Mouse (Mus musculus): ENCODE measurements at regions not wholly inside any gene's neighbourhood (a gene's known extent, or its start where the extent isn't known, plus 50 kb on each side); places are given as distances from the start of the nearest gene placed in this dataset.

DNA sequence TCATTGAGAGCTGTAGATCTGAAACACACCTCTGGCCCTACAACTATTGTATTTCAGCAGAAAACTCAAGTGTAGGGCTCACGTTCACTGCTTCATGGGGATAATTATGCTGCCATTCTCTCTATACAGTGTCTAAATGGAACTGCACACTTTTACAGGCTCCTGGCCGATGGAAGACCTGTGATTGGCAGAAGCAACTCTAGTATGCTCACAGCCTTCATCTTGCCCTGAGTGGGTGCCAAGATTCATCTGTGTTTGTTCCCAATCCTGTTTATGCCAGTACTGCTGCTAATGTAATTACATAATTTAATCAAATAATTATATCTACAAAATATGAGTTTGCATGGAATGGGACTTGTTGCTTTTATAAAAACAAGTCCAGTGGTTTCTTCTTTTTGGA, 190.3 kb upstream of the Ppargc1a start:
- H3K27me3 ChIP-seq = no peaks in the 10 kb centered on the region
- no peaks in the 10 kb centered on the region for H3K36me3 ChIP-seq
- H3K9ac ChIP-seq = no peak overlapping the region
- DNase-seq (no peak), ATAC-seq (ENCODE audit: low read depth) (no peak)
- no peaks in the 10 kb centered on the region for H3K9me3 ChIP-seq (replicated peaks)
- WGBS (ENCODE audit: insufficient replicate concordance) = 62% methylated on average over 2 of the region's 2 CpGs
- no peaks in the 10 kb centered on the region for H3K4me1 ChIP-seq (replicated peaks)
- no peak overlapping the region for H3K27ac ChIP-seq
- no peak overlapping the region for H3K4me2 ChIP-seq
- H3K4me3 ChIP-seq (replicated peaks) = no peak overlapping the region

DNA sequence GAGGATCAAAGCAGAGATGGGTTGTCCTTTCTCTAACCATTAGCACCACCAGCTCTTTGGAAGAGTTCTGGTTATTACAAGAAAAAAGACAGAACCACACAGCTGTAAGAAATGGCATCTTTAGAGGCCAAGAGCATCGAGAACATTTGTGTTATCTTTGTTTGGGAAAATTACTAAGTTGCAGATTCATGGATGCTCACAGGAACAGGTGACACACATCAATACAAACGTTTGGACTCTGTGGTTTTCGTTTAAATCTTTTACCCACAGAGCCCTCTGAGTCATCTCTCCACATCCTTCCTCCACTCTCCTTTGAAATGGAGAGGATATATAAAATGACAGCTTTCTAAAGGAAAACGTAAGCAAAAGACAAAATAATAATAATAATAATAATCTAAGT, 184.5 kb upstream of the Ppargc1a start:
- no peak overlapping the region for H3K9ac ChIP-seq
- DNase-seq (no peak), ATAC-seq (ENCODE audit: low read depth) (no peak)
- no peak overlapping the region for H3K4me2 ChIP-seq
- no peak overlapping the region for H3K27ac ChIP-seq
- no peaks in the 10 kb centered on the region for H3K36me3 ChIP-seq
- H3K9me3 ChIP-seq (replicated peaks) = no peaks in the 10 kb centered on the region
- no peaks in the 10 kb centered on the region for H3K27me3 ChIP-seq
- H3K4me3 ChIP-seq (replicated peaks) = no peak overlapping the region
- no peaks in the 10 kb centered on the region for H3K4me1 ChIP-seq (replicated peaks)
- 27% methylated on average over 4 of the region's 4 CpGs for WGBS (ENCODE audit: insufficient replicate concordance)

GRCm38 (mm10) chr5:51750456-51750855, 182.9 kb upstream of the Ppargc1a start:
- H3K36me3 ChIP-seq = no peaks in the 10 kb centered on the region
- no peak overlapping the region for H3K9ac ChIP-seq
- DNase-seq (no peak), ATAC-seq (ENCODE audit: low read depth) (no peak)
- H3K4me3 ChIP-seq (replicated peaks) = no peak overlapping the region
- 77% methylated on average over 8 of the region's 8 CpGs for WGBS (ENCODE audit: insufficient replicate concordance)
- H3K27ac ChIP-seq = no peak overlapping the region
- H3K4me2 ChIP-seq = no peak overlapping the region
- no peaks in the 10 kb centered on the region for H3K27me3 ChIP-seq
- no peaks in the 10 kb centered on the region for H3K9me3 ChIP-seq (replicated peaks)
- no peaks in the 10 kb centered on the region for H3K4me1 ChIP-seq (replicated peaks)

DNA sequence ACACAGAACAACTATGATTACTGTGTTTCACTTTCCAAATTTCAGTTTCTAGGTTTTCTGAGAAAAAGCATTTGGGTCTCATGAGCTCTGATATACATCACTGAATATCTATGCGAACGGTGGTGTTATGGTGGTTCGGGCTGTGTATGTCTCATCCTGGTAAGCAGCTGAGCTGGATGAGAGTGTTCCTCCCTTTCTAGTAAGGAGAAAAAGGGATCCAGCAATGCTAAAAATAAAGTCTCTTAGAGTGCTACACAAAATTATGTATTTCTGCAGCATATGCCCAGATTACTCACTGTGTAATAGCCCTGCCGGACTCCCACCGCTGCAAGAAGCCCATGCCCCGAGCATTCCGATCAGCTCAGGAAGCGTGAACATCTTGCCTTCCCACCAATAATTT, 173.4 kb upstream of the Ppargc1a start:
- Histone ChIP-seq H3K36me3 (no peaks in the 10 kb centered on the region), H3K9me3 (replicated peaks) (no peaks in the 10 kb centered on the region), H3K27ac (no peak overlapping the region), H3K4me1 (replicated peaks) (no peaks in the 10 kb centered on the region), H3K4me2 (no peak overlapping the region), H3K4me3 (replicated peaks) (no peak overlapping the region), H3K27me3 (no peaks in the 10 kb centered on the region), H3K9ac (no peak overlapping the region)
- ATAC-seq (ENCODE audit: low read depth) = no peak
- DNase-seq = no peak
- 84% methylated on average over 8 of the region's 8 CpGs for WGBS (ENCODE audit: insufficient replicate concordance)

GRCm38 (mm10) chr5:51730241-51730640, 162.7 kb upstream of the Ppargc1a start:
- no peak overlapping the region for H3K27ac ChIP-seq
- ATAC-seq (ENCODE audit: low read depth) = no peak
- 78% methylated on average over 1 of the region's 1 CpGs for WGBS (ENCODE audit: insufficient replicate concordance)

DNA sequence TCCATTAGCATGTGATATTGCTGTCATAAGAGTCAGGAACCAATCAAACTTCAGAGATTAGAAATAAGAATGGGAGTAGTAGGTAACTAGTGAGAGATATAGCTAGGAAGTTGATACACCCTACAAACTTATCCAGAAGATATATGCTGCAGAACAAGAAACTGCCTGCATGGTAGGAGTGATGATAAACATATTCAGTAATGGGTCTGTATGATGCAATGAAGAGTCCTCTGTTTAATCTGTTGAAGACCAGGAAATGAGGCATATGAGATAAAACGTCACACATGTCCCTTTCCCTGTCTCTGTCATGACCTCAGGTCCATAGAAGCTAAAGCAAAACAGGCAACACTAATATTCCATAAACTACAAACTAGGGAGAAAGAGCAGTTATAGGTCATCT, 162.2 kb upstream of the Ppargc1a start:
- H3K27me3 ChIP-seq = no peaks in the 10 kb centered on the region
- no peak overlapping the region for H3K9ac ChIP-seq
- H3K4me2 ChIP-seq = no peak overlapping the region
- DNase-seq = no peak
- H3K27ac ChIP-seq = no peak overlapping the region
- H3K4me3 ChIP-seq (replicated peaks) = no peak overlapping the region
- H3K36me3 ChIP-seq = no peaks in the 10 kb centered on the region
- H3K9me3 ChIP-seq (replicated peaks) = no peaks in the 10 kb centered on the region
- H3K4me1 ChIP-seq (replicated peaks) = no peaks in the 10 kb centered on the region
- 24% methylated on average over 1 of the region's 1 CpGs for WGBS (ENCODE audit: insufficient replicate concordance)
- ATAC-seq (ENCODE audit: low read depth) = no peak

More at GRCm38 (mm10) chr5:51730241-51730640, 162.7 kb upstream of the Ppargc1a start:
- H3K4me3 ChIP-seq (replicated peaks) = no peak overlapping the region
- H3K27me3 ChIP-seq = no peaks in the 10 kb centered on the region
- H3K4me2 ChIP-seq = no peak overlapping the region
- DNase-seq = no peak
- no peak overlapping the region for H3K9ac ChIP-seq
- H3K9me3 ChIP-seq (replicated peaks) = no peaks in the 10 kb centered on the region
- H3K4me1 ChIP-seq (replicated peaks) = no peaks in the 10 kb centered on the region
- no peaks in the 10 kb centered on the region for H3K36me3 ChIP-seq

DNA sequence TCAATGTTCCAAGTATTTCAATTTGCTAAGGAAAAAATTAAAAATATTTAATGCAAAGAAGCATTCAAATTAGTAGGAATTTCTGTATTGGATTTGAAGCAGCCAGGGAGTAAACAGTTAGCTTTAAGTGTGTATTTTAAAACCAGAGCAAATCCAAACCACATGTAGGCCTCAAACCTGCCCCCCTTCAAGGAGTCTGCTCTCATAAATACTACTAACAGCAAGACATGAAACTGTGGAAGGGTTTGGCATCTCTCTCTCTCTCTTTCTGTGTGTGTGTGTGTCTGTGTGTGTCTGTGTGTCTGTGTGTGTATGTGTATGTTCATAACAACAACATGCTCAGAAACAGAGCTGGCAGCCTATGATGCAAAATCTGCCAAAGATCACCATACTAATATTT, 159.2 kb upstream of the Ppargc1a start:
- H3K27me3 ChIP-seq = no peaks in the 10 kb centered on the region
- no peak overlapping the region for H3K9ac ChIP-seq
- H3K4me2 ChIP-seq = no peak overlapping the region
- H3K9me3 ChIP-seq (replicated peaks) = no peaks in the 10 kb centered on the region
- no peak for ATAC-seq (ENCODE audit: low read depth)
- H3K4me1 ChIP-seq (replicated peaks) = no peaks in the 10 kb centered on the region
- no peak overlapping the region for H3K27ac ChIP-seq
- no peak overlapping the region for H3K4me3 ChIP-seq (replicated peaks)
- DNase-seq = no peak
- H3K36me3 ChIP-seq = no peaks in the 10 kb centered on the region

- H3K4me2 ChIP-seq = no peak overlapping the region
- no peaks in the 10 kb centered on the region for H3K9me3 ChIP-seq (replicated peaks)
- H3K9ac ChIP-seq = no peak overlapping the region
- no peak for DNase-seq
- WGBS (ENCODE audit: insufficient replicate concordance) = 60% methylated on average over 8 of the region's 8 CpGs
- no peaks in the 10 kb centered on the region for H3K4me1 ChIP-seq (replicated peaks)
- no peak overlapping the region for H3K4me3 ChIP-seq (replicated peaks)
- no peaks in the 10 kb centered on the region for H3K27me3 ChIP-seq
- ATAC-seq (ENCODE audit: low read depth) = no peak
- no peaks in the 10 kb centered on the region for H3K36me3 ChIP-seq
- H3K27ac ChIP-seq = no peak overlapping the region
Measured at GRCm38 (mm10) chr5:51718911-51719310, 151.4 kb upstream of the Ppargc1a start.

GRCm38 (mm10) chr5:51718451-51718850, 150.9 kb upstream of the Ppargc1a start:
- Histone ChIP-seq H3K27ac (no peak overlapping the region), H3K9ac (no peak overlapping the region), H3K36me3 (no peaks in the 10 kb centered on the region), H3K4me1 (replicated peaks) (no peaks in the 10 kb centered on the region), H3K9me3 (replicated peaks) (no peaks in the 10 kb centered on the region), H3K4me2 (no peak overlapping the region), H3K4me3 (replicated peaks) (no peak overlapping the region), H3K27me3 (no peaks in the 10 kb centered on the region)
- ATAC-seq (ENCODE audit: low read depth) (no peak), DNase-seq (no peak)
- WGBS (ENCODE audit: insufficient replicate concordance) = 46% methylated on average over 1 of the region's 1 CpGs

- Histone ChIP-seq H3K27me3 (no peaks in the 10 kb centered on the region), H3K4me3 (replicated peaks) (no peak overlapping the region), H3K4me1 (replicated peaks) (no peaks in the 10 kb centered on the region), H3K9me3 (replicated peaks) (no peaks in the 10 kb centered on the region), H3K27ac (no peak overlapping the region), H3K9ac (no peak overlapping the region), H3K36me3 (no peaks in the 10 kb centered on the region), H3K4me2 (no peak overlapping the region)
- DNase-seq (no peak), ATAC-seq (ENCODE audit: low read depth) (no peak)
- 61% methylated on average over 8 of the region's 8 CpGs for WGBS (ENCODE audit: insufficient replicate concordance)
Measured at GRCm38 (mm10) chr5:51711860-51712560, 144.5 kb upstream of the Ppargc1a start.

DNA sequence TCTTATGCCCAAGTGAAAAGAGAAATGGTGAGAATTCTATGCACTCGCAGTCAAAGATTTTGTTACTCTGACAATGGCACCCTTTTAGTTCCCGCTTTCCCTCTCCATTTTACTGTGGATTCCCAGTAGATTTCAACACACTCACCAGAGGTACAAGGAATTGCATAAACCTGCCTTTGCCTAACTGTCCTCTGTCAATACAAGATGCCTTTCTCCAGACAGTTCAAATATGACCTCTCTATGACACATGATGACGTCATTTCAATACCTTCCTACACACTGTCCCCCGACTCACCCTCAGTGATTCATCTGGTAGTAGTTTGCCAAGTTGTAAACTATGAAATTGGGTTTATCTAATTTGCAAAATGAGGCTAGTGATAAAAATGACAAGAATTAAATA, 143.1 kb upstream of the Ppargc1a start:
- Histone ChIP-seq H3K9me3 (replicated peaks) (no peaks in the 10 kb centered on the region), H3K4me2 (no peak overlapping the region), H3K9ac (no peak overlapping the region), H3K27ac (no peak overlapping the region), H3K36me3 (no peaks in the 10 kb centered on the region), H3K4me1 (replicated peaks) (no peaks in the 10 kb centered on the region), H3K27me3 (no peaks in the 10 kb centered on the region), H3K4me3 (replicated peaks) (no peak overlapping the region)
- WGBS (ENCODE audit: insufficient replicate concordance) = 63% methylated on average over 4 of the region's 4 CpGs
- ATAC-seq (ENCODE audit: low read depth) = no peak
- no peak for DNase-seq

DNA sequence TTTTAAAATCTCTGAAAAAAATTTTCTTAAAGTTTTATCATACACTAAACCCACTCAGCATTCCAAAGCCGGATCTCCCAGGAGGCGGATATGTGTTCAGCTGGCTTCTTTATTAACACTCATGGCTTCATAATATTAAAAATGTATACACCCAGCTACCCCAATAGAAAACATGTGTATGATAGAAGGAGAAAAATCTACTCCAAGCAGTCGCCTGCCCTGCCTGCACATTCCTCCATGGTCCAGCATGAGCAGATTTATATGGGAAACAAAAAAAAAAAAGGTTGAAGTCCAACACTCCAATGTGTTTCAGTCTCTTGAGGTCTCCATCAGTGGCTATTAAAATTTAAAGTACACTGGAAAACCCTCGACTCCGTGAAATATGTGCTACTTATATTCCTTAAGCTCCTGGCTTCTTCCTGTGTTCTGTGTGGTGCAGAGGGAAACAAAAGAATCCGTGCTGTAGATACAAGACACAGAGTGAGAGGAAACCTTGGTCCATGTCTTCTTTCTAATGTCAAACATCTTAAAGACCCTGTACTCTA, 142.0 kb upstream of the Ppargc1a start:
- WGBS (ENCODE audit: insufficient replicate concordance) = 59% methylated on average over 6 of the region's 6 CpGs
- ATAC-seq (ENCODE audit: low read depth) (no peak), DNase-seq (no peak)
- H3K4me3 ChIP-seq (replicated peaks) = no peak overlapping the region
- no peak overlapping the region for H3K9ac ChIP-seq
- H3K27me3 ChIP-seq = no peaks in the 10 kb centered on the region
- no peaks in the 10 kb centered on the region for H3K36me3 ChIP-seq
- H3K27ac ChIP-seq = no peak overlapping the region
- H3K9me3 ChIP-seq (replicated peaks) = no peaks in the 10 kb centered on the region
- H3K4me2 ChIP-seq = no peak overlapping the region
- H3K4me1 ChIP-seq (replicated peaks) = no peaks in the 10 kb centered on the region

All from liver, embryonic 13.5 days (tissue).